Mouse (Mus musculus): Measurements from ENCODE around the gene Tmem120b. TPM values are rescaled to one million over a fixed set of nuclear protein-coding genes. Genes with fewer than 3 reads are reported as not detected.

Gene Tmem120b
- polyA plus RNA-seq, 1 experiment from 2014 or later = 8.9 TPM

- Histone ChIP-seq H3K27me3 (replicated peaks; ENCODE audit: control insufficient read depth, insufficient read depth, low read length) (no peaks in the 10 kb centered on the region), H3K9me3 (ENCODE audit: control insufficient read depth, low read length) (no peaks in the 10 kb centered on the region), H3K27ac (ENCODE audit: low read depth) (no peak overlapping the region), H3K4me2 (ENCODE audit: low read length) (no peak overlapping the region), H3K36me3 (ENCODE audit: control insufficient read depth, insufficient read depth, low read length) (peaks cover 88% of the 10 kb centered on the region), H3K4me3 (ENCODE audit: low read depth, low read length) (no peak overlapping the region), H3K4me1 (replicated peaks; ENCODE audit: control insufficient read depth, insufficient read depth, low read length) (no peaks in the 10 kb centered on the region), H3K9ac (ENCODE audit: low read length) (no peak overlapping the region)
- 88% methylated on average over 15 of the region's 15 CpGs for WGBS
- ATAC-seq (replicated peaks; ENCODE audit: low FRiP score, low TSS enrichment, low read depth) = no peak
- no peak for DNase-seq (ENCODE audit: low spot score)
Measured at GRCm38 (mm10) chr5:123160341-123160740, 92.1 kb downstream of the Tmem120b start.

GRCm38 (mm10) chr5:123162942-123163341 is 94.7 kb downstream of the Tmem120b start:
- H3K4me3 ChIP-seq (ENCODE audit: low read depth, low read length) = no peak overlapping the region
- H3K27ac ChIP-seq (ENCODE audit: low read depth) = no peak overlapping the region
- 89% methylated on average over 9 of the region's 9 CpGs for WGBS
- no peak overlapping the region for H3K4me2 ChIP-seq (ENCODE audit: low read length)
- H3K36me3 ChIP-seq (ENCODE audit: control insufficient read depth, insufficient read depth, low read length) = peaks cover 87% of the 10 kb centered on the region
- no peak for ATAC-seq (replicated peaks; ENCODE audit: low FRiP score, low TSS enrichment, low read depth)
- no peak for DNase-seq (ENCODE audit: low spot score)
- no peaks in the 10 kb centered on the region for H3K4me1 ChIP-seq (replicated peaks; ENCODE audit: control insufficient read depth, insufficient read depth, low read length)
- no peak overlapping the region for H3K9ac ChIP-seq (ENCODE audit: low read length)
- no peaks in the 10 kb centered on the region for H3K9me3 ChIP-seq (ENCODE audit: control insufficient read depth, low read length)
- no peaks in the 10 kb centered on the region for H3K27me3 ChIP-seq (replicated peaks; ENCODE audit: control insufficient read depth, insufficient read depth, low read length)

DNA sequence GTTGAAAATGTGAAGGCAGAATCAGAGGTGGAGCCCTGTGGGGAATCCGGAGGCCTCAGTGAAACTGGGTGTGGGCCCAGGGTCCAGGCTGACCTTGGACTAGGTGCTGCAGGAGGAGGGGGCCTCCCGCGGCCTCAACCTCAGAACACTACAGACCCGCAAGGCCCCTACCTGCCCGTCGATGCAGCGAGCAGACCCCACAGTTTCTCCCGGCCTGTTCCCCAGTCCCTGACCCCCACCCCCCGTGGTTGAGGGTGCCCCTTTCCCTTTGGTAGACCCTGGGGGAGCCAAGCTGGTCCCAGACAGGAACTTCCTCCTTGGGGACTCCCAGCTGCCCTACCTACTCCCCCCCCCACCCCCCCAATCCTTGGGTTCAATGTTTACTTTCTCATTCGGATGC is 98.2 kb downstream of the Tmem120b start:
- no peak overlapping the region for H3K9ac ChIP-seq (ENCODE audit: low read length)
- WGBS = 89% methylated on average over 10 of the region's 10 CpGs
- ATAC-seq (replicated peaks; ENCODE audit: low FRiP score, low TSS enrichment, low read depth) (no peak), DNase-seq (ENCODE audit: low spot score) (no peak)
- no peaks in the 10 kb centered on the region for H3K9me3 ChIP-seq (ENCODE audit: control insufficient read depth, low read length)
- peaks cover 52% of the 10 kb centered on the region for H3K36me3 ChIP-seq (ENCODE audit: control insufficient read depth, insufficient read depth, low read length)
- H3K27me3 ChIP-seq (replicated peaks; ENCODE audit: control insufficient read depth, insufficient read depth, low read length) = no peaks in the 10 kb centered on the region
- H3K27ac ChIP-seq (ENCODE audit: low read depth) = no peak overlapping the region
- H3K4me2 ChIP-seq (ENCODE audit: low read length) = no peak overlapping the region
- no peaks in the 10 kb centered on the region for H3K4me1 ChIP-seq (replicated peaks; ENCODE audit: control insufficient read depth, insufficient read depth, low read length)
- no peak overlapping the region for H3K4me3 ChIP-seq (ENCODE audit: low read depth, low read length)

Other genes with a start within 250 kb of the Tmem120b start
- gene Anapc5, start 247.1 kb upstream of the Tmem120b start, polyA plus RNA-seq (2014; fragmentation: Nextera tagmentation; extraction: Ambion mirVana) = 448 and 490 TPM in 2 replicates
- 31.8 and 38.2 TPM in 2 replicates for gene Rnf34, start 218.4 kb upstream of the Tmem120b start, polyA plus RNA-seq (2014; fragmentation: Nextera tagmentation; extraction: Ambion mirVana)
- gene Kdm2b, start 78.6 kb upstream of the Tmem120b start, polyA plus RNA-seq (2014; fragmentation: Nextera tagmentation; extraction: Ambion mirVana) = 31.7 and 37.4 TPM in 2 replicates
- 15.6 and 17.7 TPM in 2 replicates for gene Orai1, start 53.3 kb upstream of the Tmem120b start, polyA plus RNA-seq (2014; fragmentation: Nextera tagmentation; extraction: Ambion mirVana)
- 0.54 and 1.5 TPM in 2 replicates for gene Morn3, start 21.4 kb upstream of the Tmem120b start, polyA plus RNA-seq (2014; fragmentation: Nextera tagmentation; extraction: Ambion mirVana)
- gene Rhof, start 64.3 kb downstream of the Tmem120b start, polyA plus RNA-seq (2014; fragmentation: Nextera tagmentation; extraction: Ambion mirVana) = 1.5 and 1.9 TPM in 2 replicates
- gene Setd1b, start 73.8 kb downstream of the Tmem120b start, polyA plus RNA-seq (2014; fragmentation: Nextera tagmentation; extraction: Ambion mirVana) = 10.3 and 10.6 TPM in 2 replicates
- 58.6 and 68.4 TPM in 2 replicates for gene Psmd9, start 101.0 kb downstream of the Tmem120b start, polyA plus RNA-seq (2014; fragmentation: Nextera tagmentation; extraction: Ambion mirVana)
- 1.3 and 1.9 TPM in 2 replicates for gene Hpd, start 114.3 kb downstream of the Tmem120b start, polyA plus RNA-seq (2014; fragmentation: Nextera tagmentation; extraction: Ambion mirVana)
- 1.1 and 1.8 TPM in 2 replicates for gene Wdr66, start 183.7 kb downstream of the Tmem120b start, polyA plus RNA-seq (2014; fragmentation: Nextera tagmentation; extraction: Ambion mirVana)

Data from intestine, embryonic 14.5 days (tissue).